Mouse (Mus musculus) embryonic facial prominence, embryonic 14.5 days (tissue): Measurements from ENCODE around the gene Dolpp1. TPM values are rescaled to one million over a fixed set of nuclear protein-coding genes. Genes with fewer than 3 reads are reported as not detected.

Experiments
- ATAC-seq: fragments of 200-750 bp; cut with Nextera tagmentation; 2 replicates; pipeline ENCODE4 v1.8.0; 2017; ENCODE audit warnings: low read depth, moderate number of reproducible peaks, moderate TSS enrichment
- DNase-seq: peaks from one replicate; pipeline ENCODE4 v3.0.0-alpha.2; 2015; ENCODE audit warnings: low spot score
- H3K27ac ChIP-seq: fragments of 300-500 bp; sonication (generic); replicated peaks from 2 replicates; pipeline ENCODE4 v1.5.1; 2014; ENCODE audit warnings: low read depth, mild to moderate bottlenecking, low read length, moderate library complexity
- H3K27me3 ChIP-seq: fragments of 300-500 bp; sonication (generic); replicated peaks from 2 replicates; pipeline ENCODE4 v1.6.1; 2014; ENCODE audit warnings: low read length; ENCODE audit not compliant: control insufficient read depth, insufficient read depth
- H3K36me3 ChIP-seq: fragments of 300-500 bp; sonication (generic); 2 replicates; pipeline ENCODE4 v1.6.1; 2014; ENCODE audit warnings: low read length, mixed read lengths; ENCODE audit not compliant: control insufficient read depth, insufficient read depth
- H3K4me1 ChIP-seq: fragments of 300-500 bp; sonication (generic); 2 replicates; pipeline ENCODE4 v1.6.1; 2014; ENCODE audit warnings: antibody characterized with exemption, low read length; ENCODE audit not compliant: control insufficient read depth, insufficient read depth
- H3K4me2 ChIP-seq: fragments of 300-500 bp; sonication (generic); 2 replicates; pipeline ENCODE4 v1.6.1; 2014; ENCODE audit warnings: low read depth, mild to moderate bottlenecking, low read length, moderate library complexity, mixed read lengths
- H3K4me3 ChIP-seq: fragments of 300-500 bp; sonication (generic); 2 replicates; pipeline ENCODE4 v1.5.1; 2014; ENCODE audit warnings: low read depth, mild to moderate bottlenecking, low read length
- H3K9ac ChIP-seq: fragments of 300-500 bp; sonication (generic); 2 replicates; pipeline ENCODE4 v1.6.1; 2014; ENCODE audit warnings: low read depth, mild to moderate bottlenecking, low read length, moderate library complexity, mixed read lengths
- H3K9me3 ChIP-seq: fragments of 300-500 bp; sonication (generic); 2 replicates; pipeline ENCODE4 v1.6.1; 2016; ENCODE audit warnings: low read length; ENCODE audit not compliant: control insufficient read depth
- WGBS: fragments of 180-500 bp; shearing (Covaris S2); extraction: QIAGEN DNeasy Blood & Tissue Kit; methylation state at CpG from one replicate; pipeline ENCODE4 v1.1.7; 2014; 5-methylcytosine and 5-hydroxymethylcytosine counted together
- microRNA-seq: library from miRNA; unstranded; fragments of <30 nt; microRNA quantifications from one replicate; pipeline ENCODE4, GENCODE M21; 2016; ENCODE audit warnings: borderline number of aligned reads
- polyA plus RNA-seq: library from polyadenylated mRNA; unstranded; fragments of >200 nt; fragmentation: Nextera tagmentation; extraction: Ambion mirVana; gene quantifications from 2 replicates; pipeline ENCODE4 v1.2.1, GENCODE M21; 2014

Gene Dolpp1
- polyA plus RNA-seq, 1 experiment from 2014 or later, result 29.0 TPM

DNA sequence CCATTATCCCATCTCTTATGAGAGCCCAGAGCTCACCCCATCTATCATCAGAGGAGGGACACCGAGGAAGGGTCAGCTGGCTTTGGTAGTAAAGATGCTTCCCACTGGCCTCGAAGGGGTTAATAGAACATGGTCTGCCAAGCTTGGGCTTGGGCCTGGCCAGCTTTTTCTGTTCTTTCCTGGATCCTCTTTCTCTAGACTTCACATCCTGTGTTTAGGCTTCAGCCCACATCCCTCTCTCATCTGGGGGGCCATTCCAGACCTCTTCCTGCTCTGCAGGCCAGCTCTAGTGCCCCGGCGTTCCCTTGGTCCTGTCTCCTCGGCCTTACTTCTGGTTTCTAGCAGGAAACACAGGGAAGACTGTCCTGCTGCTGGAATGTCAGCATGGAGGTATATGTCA is 52.0 kb downstream of the Dolpp1 start:
- Histone ChIP-seq H3K9me3 (no peaks in the 10 kb centered on the region), H3K4me3 (no peak overlapping the region), H3K27me3 (no peaks in the 10 kb centered on the region), H3K9ac (no peak overlapping the region), H3K27ac (peak overlapping the region; percentile 99), H3K4me2 (no peak overlapping the region), H3K36me3 (peaks cover 59% of the 10 kb centered on the region), H3K4me1 (peaks cover 57% of the 10 kb centered on the region)
- 48% methylated on average over 5 of the region's 5 CpGs for WGBS
- ATAC-seq (no peak), DNase-seq (no peak)

- Histone ChIP-seq H3K9me3 (peaks cover 2% of the 10 kb centered on the region), H3K4me3 (no peak overlapping the region), H3K9ac (no peak overlapping the region), H3K36me3 (peaks cover 59% of the 10 kb centered on the region), H3K4me2 (no peak overlapping the region), H3K27ac (peak overlapping the region; percentile 99), H3K27me3 (no peaks in the 10 kb centered on the region), H3K4me1 (peaks cover 57% of the 10 kb centered on the region)
- ATAC-seq, result no peak
- no peak for DNase-seq
Measured at GRCm38 (mm10) chr2:30444450-30444849, 52.4 kb downstream of the Dolpp1 start.

DNA sequence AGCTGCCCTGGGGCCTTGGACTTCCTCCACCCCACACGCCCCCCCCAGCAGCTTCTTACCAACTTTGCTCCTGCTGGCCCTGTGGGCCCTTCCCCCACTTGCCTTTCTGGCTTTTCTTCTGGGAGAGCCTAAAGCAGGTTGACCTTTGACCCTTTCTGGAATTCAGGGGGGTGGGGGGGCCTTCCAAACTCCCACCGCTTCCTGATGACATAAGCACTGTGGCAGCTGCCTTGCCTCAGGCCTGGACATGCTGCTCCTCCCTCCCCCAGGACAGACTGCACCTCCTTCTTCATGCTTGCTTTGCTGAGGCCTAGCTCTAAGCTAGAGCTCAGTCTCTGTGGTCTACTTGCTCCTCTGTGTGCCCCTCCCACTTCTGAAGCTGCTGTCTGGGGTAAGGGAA is 53.3 kb downstream of the Dolpp1 start:
- 0 out of 2 replicates have a peak, but pooled peaks have one; percentile 16 for ATAC-seq
- peak overlapping the region; percentile 45 for H3K9ac ChIP-seq
- H3K4me1 ChIP-seq, result peaks cover 51% of the 10 kb centered on the region
- 30% methylated on average over 2 of the region's 2 CpGs for WGBS
- peaks cover 10% of the 10 kb centered on the region for H3K9me3 ChIP-seq
- no peak overlapping the region for H3K4me3 ChIP-seq
- peaks cover 61% of the 10 kb centered on the region for H3K36me3 ChIP-seq
- peak; percentile 84 for DNase-seq
- no peak overlapping the region for H3K4me2 ChIP-seq
- no peaks in the 10 kb centered on the region for H3K27me3 ChIP-seq
- peak overlapping the region; percentile 78 for H3K27ac ChIP-seq

DNA sequence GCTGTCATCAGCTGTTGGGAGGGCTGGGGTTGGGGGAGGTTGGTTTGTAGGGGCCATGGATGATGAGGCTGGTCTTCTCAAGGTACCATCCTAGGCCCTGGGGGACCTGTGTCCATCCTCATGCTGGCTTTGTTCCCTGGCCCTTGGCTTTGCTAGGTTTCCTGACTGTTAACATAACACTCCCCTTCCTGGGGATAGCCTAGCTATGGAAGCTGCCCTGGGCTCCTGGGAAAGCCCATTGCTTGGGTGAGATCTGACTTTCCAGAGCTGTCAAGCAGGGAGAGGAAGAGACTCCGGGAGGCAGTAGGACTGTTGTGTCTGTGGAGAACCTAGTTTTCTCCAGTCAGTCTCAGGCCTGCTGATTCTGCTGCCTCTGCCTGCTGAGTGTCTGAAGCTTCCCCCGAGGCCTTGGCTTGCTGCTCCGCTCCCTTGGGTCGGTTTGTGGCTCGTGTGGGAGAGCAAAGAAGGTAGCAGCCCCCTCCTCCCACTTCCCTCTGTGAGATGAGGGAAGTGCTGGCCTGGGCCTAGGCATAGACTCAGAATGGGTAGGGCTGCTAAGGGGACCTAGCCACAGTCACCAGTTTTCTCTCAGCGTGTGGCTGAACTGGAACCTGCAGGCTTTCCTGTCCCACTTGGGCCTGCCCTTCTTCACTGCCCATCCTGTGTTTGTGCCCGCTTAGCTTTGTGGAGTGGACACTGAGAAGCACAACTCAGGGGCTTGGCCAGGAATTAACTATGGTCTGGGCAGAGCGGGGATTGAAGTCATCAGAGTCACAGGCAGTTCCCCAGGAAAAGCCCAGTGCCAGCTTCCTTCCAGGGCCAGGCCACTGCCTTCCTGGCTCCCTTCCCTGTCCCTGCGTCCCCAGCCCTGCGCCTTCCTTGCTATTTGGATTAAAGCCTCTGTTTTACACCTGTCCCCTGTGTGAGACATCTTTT is 55.1 kb downstream of the Dolpp1 start:
- no peaks in the 10 kb centered on the region for H3K27me3 ChIP-seq
- H3K9me3 ChIP-seq, result peaks cover 13% of the 10 kb centered on the region
- ATAC-seq, result no peak
- peak overlapping the region; percentile 21; the same call in 1 of the 2 replicates for H3K27ac ChIP-seq
- peaks cover 35% of the 10 kb centered on the region for H3K4me1 ChIP-seq
- 70% methylated on average over 10 of the region's 10 CpGs for WGBS
- peaks cover 71% of the 10 kb centered on the region for H3K36me3 ChIP-seq
- no peak overlapping the region for H3K4me3 ChIP-seq
- no peak for DNase-seq
- 0 out of 2 replicates have a peak overlapping the region, but pooled peaks have one; percentile 5 for H3K9ac ChIP-seq
- no peak overlapping the region for H3K4me2 ChIP-seq

- DNase-seq (no peak), ATAC-seq (no peak)
- peaks cover 23% of the 10 kb centered on the region for H3K4me1 ChIP-seq
- no peaks in the 10 kb centered on the region for H3K27me3 ChIP-seq
- 76% methylated on average over 7 of the region's 7 CpGs for WGBS
- peaks cover 13% of the 10 kb centered on the region for H3K9me3 ChIP-seq
- no peak overlapping the region for H3K9ac ChIP-seq
- no peak overlapping the region for H3K4me3 ChIP-seq
- H3K27ac ChIP-seq, result no peak overlapping the region
- peaks cover 68% of the 10 kb centered on the region for H3K36me3 ChIP-seq
- H3K4me2 ChIP-seq, result no peak overlapping the region
Measured at GRCm38 (mm10) chr2:30448371-30448770, 56.3 kb downstream of the Dolpp1 start.

Small RNAs within 50 kb of the gene (microRNA-seq; reads per million reads assigned to microRNA genes)
- not detected for gene Gm47292

Other genes starting within 250 kb of the Dolpp1 start
- 21.9 and 26.5 TPM in 2 replicates for gene Endog, start 220.8 kb upstream of the Dolpp1 start, polyA plus RNA-seq
- 63.8 and 67.8 TPM in 2 replicates for gene Spout1, start 213.8 kb upstream of the Dolpp1 start, polyA plus RNA-seq
- gene Kyat1, start 186.4 kb upstream of the Dolpp1 start, polyA plus RNA-seq, result 8.1 and 8.2 TPM in 2 replicates
- 39.2 and 41.3 TPM in 2 replicates for gene Lrrc8a, start 154.5 kb upstream of the Dolpp1 start, polyA plus RNA-seq
- gene Gm28035, start 151.7 kb upstream of the Dolpp1 start, polyA plus RNA-seq, result 0.06 TPM in 1 of 2 replicates, not detected in the other
- gene Phyhd1, start 126.1 kb upstream of the Dolpp1 start, polyA plus RNA-seq, result 5.4 and 5.7 TPM in 2 replicates
- not detected in 2 replicates for gene Gm28038, start 111.2 kb upstream of the Dolpp1 start, polyA plus RNA-seq
- gene Dolk, start 105.9 kb upstream of the Dolpp1 start, polyA plus RNA-seq, result 30.2 and 30.8 TPM in 2 replicates
- 35.4 and 39.4 TPM in 2 replicates for gene Nup188, start 105.9 kb upstream of the Dolpp1 start, polyA plus RNA-seq
- 79.3 and 83.1 TPM in 2 replicates for gene Sh3glb2, start 32.9 kb upstream of the Dolpp1 start, polyA plus RNA-seq
- 17.6 and 18.8 TPM in 2 replicates for gene Miga2, start 28.0 kb upstream of the Dolpp1 start, polyA plus RNA-seq
- 43.5 and 46.9 TPM in 2 replicates for gene Crat, start 23.6 kb downstream of the Dolpp1 start, polyA plus RNA-seq
- gene Ptpa, start 23.8 kb downstream of the Dolpp1 start, polyA plus RNA-seq, result 70.2 and 77.1 TPM in 2 replicates
- gene Ier5l, start 82.0 kb downstream of the Dolpp1 start, polyA plus RNA-seq, result 3.4 TPM in 2 replicates
- gene Cstad, start 202.8 kb downstream of the Dolpp1 start, polyA plus RNA-seq, result 0.96 and 1.7 TPM in 2 replicates